Mouse (Mus musculus) intestine, postnatal 0 days (tissue): Measurements from ENCODE around the gene Coq8a. TPM values are rescaled to one million over a fixed set of nuclear protein-coding genes. Genes with fewer than 3 reads are reported as not detected.

Source experiments
- ATAC-seq: fragments of 200-750 bp; cut with Nextera tagmentation; 2 replicates; pipeline ENCODE4 v1.8.0; 2017; ENCODE audit warnings: mild to moderate bottlenecking, moderate TSS enrichment, moderate library complexity
- H3K27ac ChIP-seq: fragments of 300-500 bp; sonication (generic); 2 replicates; pipeline ENCODE4 v1.5.1; 2014; ENCODE audit warnings: mild to moderate bottlenecking, low read depth, low read length, moderate library complexity
- H3K27me3 ChIP-seq: fragments of 300-500 bp; sonication (generic); replicated peaks from 2 replicates; pipeline ENCODE4 v1.6.1; 2014; ENCODE audit warnings: low read length, mixed read lengths; ENCODE audit not compliant: control insufficient read depth, insufficient read depth
- H3K36me3 ChIP-seq: fragments of 300-500 bp; sonication (generic); 2 replicates; pipeline ENCODE4 v1.6.1; 2014; ENCODE audit warnings: mild to moderate bottlenecking, moderate library complexity; ENCODE audit not compliant: control insufficient read depth, insufficient read depth
- H3K4me1 ChIP-seq: fragments of 300-500 bp; sonication (generic); replicated peaks from 2 replicates; pipeline ENCODE4 v1.6.1; 2014; ENCODE audit warnings: antibody characterized with exemption, low read length, mixed read lengths; ENCODE audit not compliant: control insufficient read depth, insufficient read depth
- H3K4me2 ChIP-seq: fragments of 300-500 bp; sonication (generic); replicated peaks from 2 replicates; pipeline ENCODE4 v1.6.1; 2014; ENCODE audit warnings: low read depth, mild to moderate bottlenecking, moderate library complexity
- H3K4me3 ChIP-seq: fragments of 300-500 bp; sonication (generic); 2 replicates; pipeline ENCODE4 v1.5.1; 2014; ENCODE audit warnings: low read depth, low read length
- H3K9ac ChIP-seq: fragments of 300-500 bp; sonication (generic); 2 replicates; pipeline ENCODE4 v1.6.1; 2014; ENCODE audit warnings: mild to moderate bottlenecking, low read depth, low read length
- H3K9me3 ChIP-seq: fragments of 300-500 bp; sonication (generic); 2 replicates; pipeline ENCODE4 v1.6.1; 2016; ENCODE audit warnings: mixed run types; ENCODE audit not compliant: control insufficient read depth
- CTCF ChIP-seq: sonication (generic); IDR thresholded peaks from 2 replicates; pipeline ENCODE4 v1.5.1; 2016; ENCODE audit warnings: low read depth, mild to moderate bottlenecking, control low read depth, antibody characterized with exemption, moderate library complexity
- WGBS: fragments of 180-500 bp; shearing (Covaris S2); extraction: QIAGEN DNeasy Blood & Tissue Kit; methylation state at CpG from one replicate; pipeline ENCODE4 v1.1.7; 2014; 5-methylcytosine and 5-hydroxymethylcytosine counted together
- polyA plus RNA-seq: library from polyadenylated mRNA; unstranded; fragments of >200 nt; fragmentation: Nextera tagmentation; extraction: Ambion mirVana; gene quantifications from 2 replicates; pipeline ENCODE4 v1.2.1, GENCODE M21; 2015

Gene Coq8a
- polyA plus RNA-seq, 1 experiment from 2014 or later = 28.6 TPM

GRCm38 (mm10) chr1:180170071-180170470, 29.3 kb downstream of the Coq8a start:
- no peak for TF ChIP-seq CTCF
- Histone ChIP-seq H3K9me3 (no peaks in the 10 kb centered on the region), H3K4me2 (no peak overlapping the region), H3K4me3 (no peak overlapping the region), H3K36me3 (peaks cover 55% of the 10 kb centered on the region), H3K9ac (no peak overlapping the region), H3K4me1 (no peaks in the 10 kb centered on the region), H3K27me3 (no peaks in the 10 kb centered on the region), H3K27ac (no peak overlapping the region)
- ATAC-seq = no peak
- 88% methylated on average over 8 of the region's 8 CpGs for WGBS

GRCm38 (mm10) chr1:180169161-180169560, 30.2 kb downstream of the Coq8a start:
- no peaks in the 10 kb centered on the region for H3K4me1 ChIP-seq
- TF ChIP-seq CTCF = no peak
- no peaks in the 10 kb centered on the region for H3K9me3 ChIP-seq
- H3K4me3 ChIP-seq = no peak overlapping the region
- H3K9ac ChIP-seq = no peak overlapping the region
- WGBS = 92% methylated on average over 7 of the region's 7 CpGs
- H3K27ac ChIP-seq = no peak overlapping the region
- H3K36me3 ChIP-seq = peaks cover 56% of the 10 kb centered on the region
- ATAC-seq = no peak
- H3K27me3 ChIP-seq = no peaks in the 10 kb centered on the region
- H3K4me2 ChIP-seq = no peak overlapping the region

- ATAC-seq = no peak
- Histone ChIP-seq H3K4me1 (no peaks in the 10 kb centered on the region), H3K4me2 (no peak overlapping the region), H3K36me3 (peaks cover 49% of the 10 kb centered on the region), H3K9ac (no peak overlapping the region), H3K27ac (no peak overlapping the region), H3K9me3 (no peaks in the 10 kb centered on the region), H3K4me3 (no peak overlapping the region), H3K27me3 (no peaks in the 10 kb centered on the region)
- WGBS = 94% methylated on average over 6 of the region's 6 CpGs
- TF ChIP-seq CTCF = no peak
Measured at GRCm38 (mm10) chr1:180168294-180168693, 31.1 kb downstream of the Coq8a start.

- Histone ChIP-seq H3K27me3 (no peaks in the 10 kb centered on the region), H3K36me3 (peaks cover 56% of the 10 kb centered on the region), H3K9ac (no peak overlapping the region), H3K9me3 (no peaks in the 10 kb centered on the region), H3K4me2 (no peak overlapping the region), H3K27ac (no peak overlapping the region), H3K4me1 (no peaks in the 10 kb centered on the region), H3K4me3 (no peak overlapping the region)
- TF ChIP-seq CTCF = peak; percentile 42
- ATAC-seq = no peak
- 85% methylated on average over 5 of the region's 5 CpGs for WGBS
Measured at GRCm38 (mm10) chr1:180166533-180166932, 32.9 kb downstream of the Coq8a start.

GRCm38 (mm10) chr1:180162986-180163385, 36.4 kb downstream of the Coq8a start:
- H3K27ac ChIP-seq = no peak overlapping the region
- no peak for TF ChIP-seq CTCF
- H3K4me2 ChIP-seq = no peak overlapping the region
- peaks cover 48% of the 10 kb centered on the region for H3K36me3 ChIP-seq
- H3K27me3 ChIP-seq = no peaks in the 10 kb centered on the region
- H3K4me1 ChIP-seq = no peaks in the 10 kb centered on the region
- 81% methylated on average over 7 of the region's 7 CpGs for WGBS
- H3K4me3 ChIP-seq = no peak overlapping the region
- ATAC-seq = no peak
- no peak overlapping the region for H3K9ac ChIP-seq
- H3K9me3 ChIP-seq = no peaks in the 10 kb centered on the region

- Histone ChIP-seq H3K36me3 (peaks cover 36% of the 10 kb centered on the region), H3K4me3 (no peak overlapping the region), H3K9me3 (no peaks in the 10 kb centered on the region), H3K27me3 (no peaks in the 10 kb centered on the region), H3K4me1 (no peaks in the 10 kb centered on the region), H3K9ac (no peak overlapping the region), H3K27ac (no peak overlapping the region), H3K4me2 (no peak overlapping the region)
- 87% methylated on average over 20 of the region's 20 CpGs for WGBS
- ATAC-seq = no peak
- no peak for TF ChIP-seq CTCF
Measured at GRCm38 (mm10) chr1:180161566-180162355, 37.6 kb downstream of the Coq8a start.
